Mouse (Mus musculus) layer of hippocampus, adult 8-10 months (tissue): ENCODE results near the gene Gngt2. TPM values are rescaled to one million over a fixed set of nuclear protein-coding genes. Genes with fewer than 3 reads are reported as not detected.

Experiments used
- DNase-seq, 2 experiments: peaks; one replicate each; pipeline ENCODE4 v3.0.0; 2022; ENCODE audit warnings: low spot score in 2 of 2
- total RNA-seq, 4 experiments: library from RNA; stranded (reverse); gene quantifications; 2 replicates each; pipeline ENCODE4 v1.2.4; 2022

Gene Gngt2
- total RNA-seq, 4 experiments from 2014 or later = 1.4 to 20.3 (median 11.8) TPM

DNA sequence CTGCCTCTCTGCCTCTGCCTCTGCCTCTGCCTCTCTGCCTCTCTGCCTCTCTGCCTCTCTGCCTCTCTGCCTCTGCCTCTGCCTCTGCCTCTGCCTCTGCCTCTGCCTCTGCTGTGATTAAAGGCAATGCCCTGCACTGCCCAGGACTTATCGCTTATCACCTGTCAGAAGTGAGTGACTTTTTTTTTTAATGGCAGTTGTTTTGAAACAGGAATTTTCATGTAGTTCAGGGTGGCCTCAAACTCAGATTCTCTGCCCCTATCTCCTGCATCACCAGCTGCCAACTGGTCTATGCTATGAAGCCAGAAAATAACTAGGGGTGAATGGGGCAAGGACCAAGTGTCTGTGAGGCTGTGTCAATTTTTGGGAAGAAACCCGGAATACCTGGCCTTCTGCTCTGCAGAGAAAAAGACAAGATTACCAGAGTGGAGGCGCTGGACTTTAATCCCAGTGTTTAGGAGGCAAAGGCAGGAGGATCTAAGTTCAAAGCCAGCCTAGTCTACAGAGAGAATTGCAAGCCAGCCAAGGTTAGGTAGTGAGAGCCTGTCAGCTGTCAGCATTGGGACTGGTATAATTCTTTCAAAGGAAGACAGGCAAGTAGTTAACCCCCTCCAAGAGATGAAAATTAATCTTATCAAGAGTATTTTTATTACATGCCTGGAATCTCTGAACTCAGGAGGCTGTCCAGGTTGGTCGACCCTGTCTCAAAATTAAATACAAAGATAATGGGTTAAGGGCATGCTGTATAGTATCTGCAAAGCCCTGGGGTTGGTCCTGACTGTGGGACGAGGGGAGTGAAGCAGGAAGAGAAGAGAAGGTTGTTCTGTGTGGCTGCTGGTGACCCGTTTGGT is 10.5 kb upstream of the Gngt2 start:
- DNase-seq = no peak

GRCm38 (mm10) chr11:95827168-95827447 is 9.9 kb upstream of the Gngt2 start:
- no peak for DNase-seq

GRCm38 (mm10) chr11:95827464-95828085 is 9.4 kb upstream of the Gngt2 start:
- DNase-seq = peak in 1 of 2 experiments; percentile 65

GRCm38 (mm10) chr11:95828181-95828964 is 8.6 kb upstream of the Gngt2 start:
- DNase-seq = no peak

DNA sequence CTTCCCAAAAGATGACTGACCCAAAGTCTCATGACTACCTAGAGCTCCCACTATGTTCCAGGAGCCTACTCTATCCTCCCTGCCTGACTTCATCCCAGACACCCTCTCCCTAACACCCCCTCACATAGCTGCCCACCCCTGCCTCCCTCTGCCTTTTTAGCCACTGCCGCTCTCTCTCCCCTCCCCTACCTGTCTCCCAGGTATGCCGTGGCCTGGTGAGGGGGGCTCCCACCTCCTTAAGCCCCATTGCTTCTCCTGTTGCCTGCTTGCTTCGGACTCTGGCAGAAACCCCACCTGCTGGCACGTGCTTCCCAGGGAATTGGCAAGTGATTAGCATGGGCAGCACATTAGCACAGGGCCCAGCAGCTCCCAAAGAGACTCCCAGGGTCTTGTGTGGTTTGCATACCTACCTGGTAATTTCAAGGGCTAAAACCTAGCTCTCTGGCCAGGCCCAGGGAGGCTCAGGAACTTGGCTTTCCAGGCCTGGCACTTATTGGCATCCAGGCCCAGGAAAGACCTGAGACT is 7.4 kb upstream of the Gngt2 start:
- no peak for DNase-seq

DNA sequence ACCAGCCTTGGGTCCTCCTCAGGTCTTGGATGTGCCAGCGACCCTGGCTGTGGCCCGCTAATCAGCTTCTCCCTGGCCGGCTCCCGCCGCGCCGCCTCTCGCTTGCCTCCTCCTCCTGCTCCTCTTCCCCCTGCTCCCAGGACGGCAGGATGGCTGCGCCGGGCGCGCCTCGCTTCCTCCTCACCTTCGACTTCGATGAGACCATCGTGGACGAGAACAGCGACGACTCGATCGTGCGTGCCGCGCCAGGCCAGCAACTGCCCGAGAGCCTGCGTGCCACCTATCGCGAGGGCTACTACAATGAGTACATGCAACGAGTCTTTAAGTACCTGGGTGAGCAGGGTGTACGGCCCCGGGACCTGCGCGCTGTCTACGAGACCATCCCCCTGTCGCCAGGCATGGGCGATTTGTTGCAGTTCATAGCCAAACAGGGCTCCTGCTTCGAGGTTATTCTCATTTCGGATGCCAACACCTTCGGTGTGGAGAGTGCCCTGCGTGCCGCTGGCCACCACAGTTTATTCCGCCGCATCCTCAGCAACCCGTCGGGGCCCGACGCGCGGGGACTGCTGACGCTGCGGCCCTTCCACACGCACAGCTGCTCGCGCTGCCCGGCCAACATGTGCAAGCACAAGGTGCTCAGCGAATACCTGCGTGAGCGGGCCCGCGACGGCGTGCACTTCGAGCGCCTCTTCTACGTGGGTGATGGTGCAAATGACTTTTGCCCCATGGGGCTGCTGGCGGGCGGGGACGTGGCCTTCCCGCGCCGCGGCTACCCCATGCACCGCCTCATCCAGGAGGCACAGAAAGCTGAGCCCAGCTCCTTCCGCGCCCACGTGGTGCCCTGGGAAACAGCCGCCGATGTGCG is 6.4 kb upstream of the Gngt2 start:
- DNase-seq = no peak

DNA sequence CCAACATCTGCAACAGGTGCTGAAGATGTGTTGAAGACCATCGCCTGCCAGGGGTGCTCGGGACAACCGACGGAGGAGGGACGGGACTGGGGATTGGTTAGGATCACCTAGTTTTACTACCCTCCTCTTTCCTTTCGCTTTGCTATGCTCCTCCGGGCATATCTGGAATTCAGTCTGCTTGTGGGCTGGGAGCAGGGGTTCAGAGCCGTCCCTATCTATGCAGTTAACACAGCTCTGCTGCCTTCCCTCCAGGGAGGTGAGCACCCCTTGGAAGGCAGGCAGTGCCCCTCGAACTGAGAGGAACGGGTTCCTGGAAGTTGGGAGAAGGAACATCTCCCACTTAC is 5.8 kb upstream of the Gngt2 start:
- DNase-seq = no peak

- no peak for DNase-seq
Observed at GRCm38 (mm10) chr11:95831641-95832040, 5.4 kb upstream of the Gngt2 start.

DNA sequence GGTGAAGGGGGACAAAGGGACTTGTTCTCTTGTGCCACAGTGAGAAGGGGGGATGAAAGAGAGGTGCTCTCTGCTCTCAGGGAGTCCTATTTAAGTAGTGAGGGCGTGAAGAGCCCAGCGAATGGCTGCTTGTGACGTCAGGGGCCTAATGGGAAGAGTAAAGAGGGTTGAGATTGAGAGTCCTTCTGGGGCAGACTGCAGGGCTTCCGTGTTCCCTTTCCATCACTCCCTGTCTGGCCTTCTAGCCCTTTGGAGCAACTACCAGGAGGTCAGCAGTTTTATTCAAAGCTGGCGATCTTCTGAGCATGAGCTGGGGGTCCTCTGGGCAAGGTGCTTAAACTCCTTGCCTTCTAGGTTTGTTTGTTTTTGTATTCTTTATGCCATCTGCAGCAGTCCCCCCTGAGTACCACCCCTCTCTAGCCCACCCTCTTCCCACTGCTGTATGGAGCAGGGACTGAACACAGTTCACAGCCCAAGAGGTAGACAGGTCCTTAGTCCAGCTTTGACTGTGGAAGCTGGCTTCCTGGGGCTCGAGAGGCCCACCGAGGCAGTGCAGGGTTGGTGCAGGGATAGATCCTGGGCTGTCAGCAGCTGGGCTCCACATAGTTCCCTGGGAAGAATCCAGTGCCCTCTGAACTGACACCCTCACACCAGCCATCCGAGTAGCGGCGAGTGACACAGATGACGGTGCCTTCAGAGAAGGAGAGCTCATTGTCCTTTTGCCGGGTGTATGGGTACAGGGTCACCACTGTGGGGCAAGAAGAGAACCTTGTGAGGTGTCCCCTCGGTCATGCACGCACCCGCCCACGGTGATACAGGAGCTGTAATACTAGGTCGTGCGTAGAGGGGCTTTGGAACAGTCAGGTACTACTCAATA is 4.6 kb upstream of the Gngt2 start:
- no peak for DNase-seq

GRCm38 (mm10) chr11:95833006-95833570 is 3.9 kb upstream of the Gngt2 start:
- no peak for DNase-seq

DNA sequence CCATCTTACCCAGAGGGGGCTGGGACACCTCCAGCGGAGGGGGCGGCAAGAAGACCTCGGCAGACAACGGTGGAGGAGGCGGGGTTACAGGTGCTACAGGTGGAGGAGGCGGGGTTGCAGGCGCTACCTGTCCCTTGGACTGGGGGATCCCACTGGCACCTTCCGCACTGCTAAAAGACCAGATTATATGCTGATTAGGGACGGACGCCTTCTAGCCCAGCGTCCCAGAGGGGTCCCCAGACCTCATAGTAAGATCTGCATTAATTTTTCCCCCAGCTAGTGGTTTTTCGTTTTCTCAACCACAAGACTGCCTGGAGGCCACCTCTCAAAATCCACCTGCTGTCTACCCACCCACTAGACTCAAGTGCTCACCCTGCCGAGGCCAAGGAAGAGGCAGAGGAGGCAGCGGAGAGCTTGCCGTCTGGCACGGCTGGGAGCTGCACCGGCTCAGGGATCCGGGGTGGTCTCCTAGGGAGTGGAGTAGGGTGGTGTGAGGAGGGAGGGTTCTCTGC is 3.3 kb upstream of the Gngt2 start:
- no peak for DNase-seq

DNA sequence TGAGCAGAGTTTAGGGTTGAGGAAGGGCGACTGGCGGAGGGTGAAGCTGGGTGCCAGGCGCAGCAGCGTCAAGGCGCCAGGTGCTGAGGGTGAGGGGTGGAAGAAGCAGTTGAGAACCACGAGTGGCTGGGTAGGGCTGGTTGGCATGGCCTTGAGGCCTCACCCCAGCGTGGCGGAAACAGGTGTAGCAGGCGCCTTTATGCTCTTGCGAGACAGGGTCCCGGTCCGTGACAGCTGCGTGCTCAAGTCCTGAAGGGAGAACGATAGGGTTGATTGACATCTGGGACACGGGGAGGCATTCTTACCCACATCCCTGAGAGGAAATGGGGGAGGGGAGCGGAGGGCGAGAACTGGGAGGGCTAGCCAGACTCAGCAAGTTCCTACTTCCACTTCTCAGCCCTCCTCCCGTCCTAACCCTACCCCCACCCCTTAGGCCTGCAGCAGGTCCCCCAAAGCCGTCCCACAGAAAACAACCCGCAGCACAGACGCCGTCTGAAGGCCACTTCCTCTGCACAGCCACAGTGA is 2.8 kb upstream of the Gngt2 start:
- DNase-seq = no peak

DNA sequence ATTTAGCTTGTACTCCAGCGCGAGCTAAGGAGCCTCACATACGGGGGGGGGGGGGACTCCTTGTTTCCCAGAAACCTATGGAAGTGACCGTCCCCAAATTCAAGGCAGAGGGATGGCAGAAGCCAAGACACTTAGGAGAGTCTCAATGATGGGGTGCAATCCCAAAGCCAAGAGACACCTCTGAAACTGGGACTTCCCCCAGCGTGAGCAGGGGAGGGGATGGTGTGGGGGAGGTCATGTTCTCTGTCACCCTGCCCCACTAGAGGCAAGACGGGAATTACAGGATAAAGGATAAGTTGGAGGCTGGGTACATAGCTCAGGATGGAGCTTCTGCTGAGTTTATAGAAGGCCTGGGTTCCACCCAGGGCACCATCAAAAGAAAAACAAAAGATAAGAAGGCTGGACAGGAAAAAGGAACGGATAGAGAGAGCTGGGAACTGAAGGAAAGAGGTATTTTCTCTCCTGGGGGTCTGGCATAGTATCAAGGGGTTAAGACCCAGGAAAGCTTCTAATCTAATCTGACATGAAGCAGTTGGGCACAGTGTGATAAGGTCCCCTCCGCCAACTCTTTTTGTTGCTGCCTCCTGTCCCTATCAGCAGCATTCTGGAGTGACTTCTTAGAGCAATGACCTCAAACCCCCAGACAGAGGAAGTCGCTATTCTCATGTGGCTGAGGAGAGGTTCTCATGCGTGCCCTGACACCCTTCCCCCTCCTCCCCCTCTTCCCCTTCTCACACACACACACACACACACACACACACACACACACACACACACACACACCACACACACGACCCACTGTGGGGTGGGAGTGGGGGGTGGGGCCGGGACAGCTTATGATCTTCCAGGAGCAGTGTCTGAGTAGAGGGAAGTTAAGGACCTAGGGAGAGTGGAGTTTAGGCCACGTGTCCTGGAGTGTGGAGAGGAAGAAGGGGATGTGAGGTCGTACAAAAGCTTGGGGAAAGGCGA is 2.0 kb upstream of the Gngt2 start:
- DNase-seq = no peak

DNA sequence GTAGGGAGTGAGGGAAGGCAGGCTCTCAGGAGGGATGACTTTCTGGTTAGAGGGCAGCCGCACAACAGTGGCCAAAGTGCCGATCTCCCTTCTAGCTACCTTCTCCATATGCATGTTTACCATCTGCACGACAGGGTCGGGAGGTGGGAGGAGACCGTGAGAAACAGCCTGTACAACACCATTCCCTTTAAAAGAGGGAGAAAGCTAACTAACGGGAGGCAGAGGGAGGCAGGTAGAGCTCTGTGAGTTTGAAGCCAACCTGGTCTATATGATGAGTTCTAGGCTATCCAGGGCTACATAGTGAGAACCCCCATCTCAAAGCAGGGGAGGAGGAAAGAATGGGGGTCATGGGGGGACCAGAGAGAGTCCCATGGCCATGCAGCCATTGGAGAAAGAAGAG is 1.2 kb upstream of the Gngt2 start:
- DNase-seq = no peak

GRCm38 (mm10) chr11:95836433-95836832 is 583 bp upstream of the Gngt2 start:
- no peak for DNase-seq

DNA sequence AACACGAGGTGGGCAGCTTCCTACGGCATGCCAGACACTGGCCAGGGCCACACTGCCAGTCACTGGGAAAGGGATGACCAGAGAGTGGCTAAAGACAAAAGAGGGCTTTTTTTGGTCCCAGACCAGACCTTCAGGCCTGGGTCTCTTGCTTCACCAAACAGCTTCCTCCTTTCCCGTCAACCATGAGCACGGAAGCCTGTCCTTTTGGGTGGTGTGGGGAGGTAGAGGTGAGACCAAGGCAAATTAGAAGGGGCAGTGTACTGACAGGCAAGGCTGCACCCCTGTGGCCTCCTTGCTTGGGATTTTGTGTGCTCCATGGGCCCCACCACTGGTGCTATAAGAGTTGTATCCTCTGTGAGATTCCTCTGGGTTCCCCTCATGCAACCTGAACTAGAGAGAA is 1.6 kb downstream of the Gngt2 start:
- no peak for DNase-seq

DNA sequence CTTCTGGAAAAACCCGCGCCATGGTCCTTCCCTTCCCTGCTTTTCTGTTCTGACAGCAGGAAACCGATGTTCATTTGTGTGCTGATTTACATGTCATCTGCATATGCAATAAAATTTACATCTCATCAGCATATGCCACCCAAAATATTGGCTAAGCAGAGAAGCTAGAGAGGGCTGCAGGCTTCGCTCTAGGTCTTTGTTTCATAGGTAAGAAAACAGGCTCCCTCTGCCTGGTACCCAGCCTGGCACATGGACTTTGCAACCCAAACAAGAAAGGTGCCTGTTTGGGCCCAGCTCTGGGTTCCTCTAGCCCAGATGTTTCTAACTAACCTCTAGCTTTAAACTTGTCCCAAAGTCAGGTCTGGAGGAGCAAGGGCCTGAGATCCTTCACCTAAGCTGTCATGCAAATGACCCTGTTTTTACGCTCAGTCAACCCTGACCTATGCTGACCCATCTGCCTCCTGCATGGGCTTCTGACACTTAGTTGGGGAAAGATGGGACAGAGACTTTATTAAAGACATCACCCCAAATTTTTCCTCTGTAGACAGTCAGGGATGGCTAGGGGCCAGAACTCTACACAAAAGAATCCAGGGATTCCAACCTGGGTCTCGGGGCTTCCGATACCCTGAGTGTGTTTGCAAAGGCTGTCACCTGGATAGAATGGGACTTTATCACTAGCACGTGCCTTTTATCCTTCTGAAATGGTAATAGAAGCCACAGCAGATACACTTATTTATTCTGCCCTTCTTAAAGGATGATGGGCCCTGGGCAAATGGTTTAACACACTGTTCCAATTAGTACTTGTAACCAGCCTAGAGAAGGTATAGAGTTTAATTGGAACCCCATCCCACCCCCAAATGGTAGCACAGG is 2.2 kb downstream of the Gngt2 start:
- DNase-seq = no peak
